Mouse (Mus musculus): ENCODE data around the gene Lsm8.

GRCm38 (mm10) chr6:18822812-18823211 lies 25.6 kb upstream of the Lsm8 start:
- no peak for TF ChIP-seq CTCF (IDR thresholded peaks at IDR 0.05; ENCODE audit: borderline replicate concordance, insufficient read depth, low read length)
- TF ChIP-seq POLR2A (IDR thresholded peaks at IDR 0.05; ENCODE audit: low read depth, low read length): no peak

Measured in embryonic fibroblast, embryonic 13.5 days (primary cell).